Mouse (Mus musculus) naive thymus-derived CD4-positive, alpha-beta T cell, adult 5 months (primary cell): Measurements from ENCODE around the gene Chp1. TPM values are rescaled to one million over a fixed set of nuclear protein-coding genes. Genes with fewer than 3 reads are reported as not detected.

ENCODE experiments used
- polyA plus RNA-seq: library from polyadenylated mRNA; unstranded; fragments of 100-300 nt; shearing (Covaris generic); gene quantifications from one replicate; pipeline ENCODE4 v1.2.1, GENCODE M21; 2017

Gene Chp1
- 103 TPM for polyA plus RNA-seq

DNA sequence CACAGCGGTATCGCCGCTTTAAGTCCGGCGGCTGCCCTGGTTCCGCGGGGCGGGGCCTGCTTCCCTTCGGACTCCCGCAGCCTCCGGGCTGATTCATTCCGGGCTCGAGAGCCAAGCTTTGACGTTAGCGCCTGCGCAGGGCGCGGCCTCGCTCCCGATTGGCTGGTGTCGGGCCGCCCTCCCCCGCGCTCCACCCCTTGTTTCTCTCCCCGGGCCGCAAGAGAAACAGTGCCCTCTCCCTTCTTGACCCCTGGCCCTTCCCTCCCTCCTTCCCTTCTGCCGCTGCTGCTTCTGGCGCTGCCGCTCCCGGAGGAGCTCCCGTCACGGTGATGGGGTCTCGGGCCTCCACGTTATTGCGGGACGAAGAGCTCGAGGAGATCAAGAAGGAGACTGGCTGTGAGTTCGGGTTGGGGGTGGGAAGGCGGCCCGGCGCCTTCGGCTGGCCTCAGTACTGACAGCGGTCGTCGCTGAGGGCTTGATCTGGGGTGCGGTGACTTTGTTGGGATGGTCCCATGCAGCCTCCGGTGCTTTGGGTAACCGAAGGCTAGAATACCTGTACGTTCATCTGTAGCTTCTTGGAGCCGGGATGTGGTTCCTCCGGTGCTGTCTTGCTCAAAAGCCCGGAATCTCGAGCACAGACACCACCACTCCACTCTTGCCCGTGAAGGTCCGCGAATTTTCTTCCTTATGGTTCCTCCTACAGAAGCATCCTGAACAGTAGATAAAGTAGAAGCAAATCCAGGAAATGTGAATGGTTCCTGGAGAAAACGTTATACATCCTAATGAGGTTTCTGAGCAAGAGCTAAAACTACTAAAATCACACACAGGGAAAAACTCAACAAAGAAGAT is at the start of gene Chp1, which contains the start of gene Exd1:
Gene Chp1 (plus strand): TSS at position 176 of the 849 bp plus-strand sequence.
Gene Exd1 (minus strand): TSS at position 106 of the 849 bp plus-strand sequence.

DNA sequence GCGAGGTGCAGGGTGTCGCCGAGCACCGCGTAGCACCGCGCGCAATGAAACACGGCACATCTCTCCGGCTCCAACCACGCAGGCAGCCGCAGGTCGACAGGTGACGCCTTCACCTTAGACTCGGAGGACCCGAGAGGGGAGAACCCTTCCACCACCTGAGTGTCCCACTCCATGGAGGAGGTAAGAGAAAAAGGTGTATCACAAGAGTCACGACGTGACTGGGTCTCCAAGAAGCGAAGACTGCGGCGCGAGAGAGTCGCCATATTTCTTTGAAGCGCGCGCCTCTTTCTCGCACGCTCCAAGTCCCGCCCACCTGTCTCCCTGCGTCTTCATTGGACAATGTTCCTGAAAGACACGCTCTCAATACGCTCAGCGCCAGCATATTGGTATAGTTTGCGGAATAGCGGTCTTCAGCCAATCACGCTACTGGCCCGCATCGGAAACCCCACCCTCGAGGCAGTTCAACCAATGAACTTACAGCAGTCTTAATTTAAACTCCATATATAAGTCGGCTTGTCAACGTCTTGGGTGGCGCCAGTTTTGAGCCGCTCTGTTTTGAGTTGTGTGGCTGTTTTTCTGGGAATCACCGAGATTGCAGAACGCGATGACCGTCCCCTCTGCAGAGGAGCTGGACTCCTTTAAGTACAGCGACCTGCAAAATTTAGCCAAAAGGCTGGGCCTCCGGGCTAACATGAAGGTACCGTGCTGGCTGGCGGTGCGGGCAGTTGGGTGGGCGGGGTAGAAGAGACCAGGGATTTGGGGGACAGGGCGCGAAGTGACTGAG is 70.9 kb downstream of the Chp1 start, which contains the start of the genes Nusap1 and Oip5:
Gene Nusap1 (plus strand): TSS at position 100 of the 784 bp plus-strand sequence.
Gene Oip5 (minus strand): TSS at position 271 of the 784 bp plus-strand sequence.

Other genes starting within 250 kb of the Chp1 start
- not detected for gene Dll4, start 221.9 kb upstream of the Chp1 start, polyA plus RNA-seq
- not detected for gene Chac1, start 196.5 kb upstream of the Chp1 start, polyA plus RNA-seq
- 6.4 TPM for gene Ino80, start 70.0 kb upstream of the Chp1 start, polyA plus RNA-seq
- gene Exd1, start 70 bp upstream of the Chp1 start, polyA plus RNA-seq: 0.07 TPM
- gene Nusap1, start 70.6 kb downstream of the Chp1 start, polyA plus RNA-seq: 0.68 TPM
- 0.93 TPM for gene Oip5, start 70.8 kb downstream of the Chp1 start, polyA plus RNA-seq
- 9.8 TPM for gene Ndufaf1, start 115.1 kb downstream of the Chp1 start, polyA plus RNA-seq
- gene Rtf1, start 127.4 kb downstream of the Chp1 start, polyA plus RNA-seq: 94.2 TPM
- 0.25 TPM for gene Itpka, start 194.6 kb downstream of the Chp1 start, polyA plus RNA-seq
- gene Ltk, start 212.7 kb downstream of the Chp1 start, polyA plus RNA-seq: not detected
- 28.7 TPM for gene Rpap1, start 239.8 kb downstream of the Chp1 start, polyA plus RNA-seq